Mouse (Mus musculus): ENCODE measurements around the gene Jtb.

Gene Jtb

DNA sequence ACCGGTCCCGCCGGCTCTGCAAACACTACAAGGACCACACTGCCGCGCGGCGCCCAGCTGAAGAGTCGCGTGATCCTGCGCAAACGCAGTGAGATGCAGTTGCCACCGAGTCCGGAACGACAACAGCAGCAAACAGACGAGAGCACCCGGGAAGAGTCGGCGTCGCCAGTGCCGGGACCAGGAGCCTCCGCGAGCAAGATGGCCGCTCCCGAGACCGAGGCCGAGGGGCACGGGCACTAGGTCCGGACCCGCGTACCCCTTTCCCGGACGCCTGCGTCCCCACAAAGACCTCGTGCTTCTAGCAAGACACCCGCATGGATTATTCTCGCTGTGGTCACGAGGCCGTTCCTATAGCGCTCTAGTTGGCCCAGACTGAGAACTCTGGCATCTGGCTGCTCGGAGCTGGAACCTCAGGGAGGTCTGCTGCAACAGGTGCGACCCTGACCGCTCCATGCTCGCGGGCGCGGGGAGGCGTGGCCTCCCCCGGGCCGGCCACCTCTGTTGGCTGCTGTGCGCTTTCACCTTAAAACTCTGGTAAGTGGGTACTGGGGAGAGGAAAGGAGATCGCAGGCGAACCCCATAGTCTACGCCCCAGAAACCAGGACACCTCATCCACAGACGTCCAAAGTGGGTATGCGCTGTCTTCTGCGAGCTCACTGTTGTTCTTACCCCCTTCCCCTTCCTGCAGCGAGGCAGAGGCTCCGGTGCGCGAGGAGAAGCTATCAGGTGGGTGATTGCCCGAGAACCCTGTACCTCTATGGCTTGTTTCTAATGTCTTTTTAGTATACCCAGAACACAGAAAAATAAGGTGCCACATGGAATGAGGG is at the start of gene Jtb:
Gene Jtb (plus strand): TSS at position 91 of the 827 bp plus-strand sequence.
- DNase-seq (ENCODE audit: low spot score) = peak; percentile 92

DNA sequence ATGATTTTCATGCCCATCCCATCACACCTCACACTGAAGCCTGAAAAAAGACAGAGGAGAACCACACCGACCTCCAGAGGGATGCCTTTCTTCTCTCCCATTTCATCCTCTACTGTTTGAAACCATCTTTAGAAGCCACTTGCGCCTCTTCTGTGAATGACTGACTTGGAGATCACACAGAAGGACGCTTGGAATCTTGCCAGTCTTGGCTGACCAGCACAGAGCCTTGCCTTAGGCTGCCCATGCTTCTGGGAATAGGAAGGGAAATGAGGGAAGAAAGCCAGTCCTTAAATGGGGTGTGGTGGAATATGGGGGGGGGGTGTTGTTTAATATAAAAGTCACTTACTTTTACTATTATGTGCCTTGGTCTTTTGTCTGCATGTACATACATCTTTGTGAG is 47.8 kb upstream of the Jtb start:
- no peak for DNase-seq (ENCODE audit: low spot score)

DNA sequence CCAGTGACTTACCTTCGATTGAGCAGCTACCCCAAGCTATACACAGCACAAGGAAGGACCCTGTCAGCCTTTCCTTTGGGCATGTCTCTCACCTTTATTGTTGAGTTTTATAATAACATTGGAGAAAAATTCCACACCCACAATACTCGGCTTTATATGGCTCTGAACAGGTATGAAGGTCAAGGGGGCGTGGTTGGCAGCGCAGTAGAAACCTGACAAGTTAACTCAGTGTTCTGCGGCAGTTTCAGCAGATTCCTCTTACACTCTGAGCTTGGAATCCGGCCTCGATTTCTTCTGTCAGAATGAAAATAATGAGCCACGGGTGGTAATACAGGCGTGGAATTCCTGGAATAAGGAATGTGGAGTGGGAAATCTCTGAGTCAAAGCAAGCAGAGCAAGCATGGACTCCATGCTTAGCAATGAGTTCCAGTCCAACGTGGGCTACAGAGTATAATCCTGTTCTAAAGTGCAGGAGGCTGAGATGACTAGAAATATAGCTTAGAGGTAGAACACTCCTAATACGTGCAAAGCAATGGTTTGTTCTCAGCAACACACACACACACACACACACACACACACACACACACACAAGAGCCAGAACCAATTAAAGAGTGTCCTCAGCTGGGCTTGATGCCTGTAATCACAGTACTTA is 40.4 kb upstream of the Jtb start:
- DNase-seq (ENCODE audit: low spot score) = no peak

DNA sequence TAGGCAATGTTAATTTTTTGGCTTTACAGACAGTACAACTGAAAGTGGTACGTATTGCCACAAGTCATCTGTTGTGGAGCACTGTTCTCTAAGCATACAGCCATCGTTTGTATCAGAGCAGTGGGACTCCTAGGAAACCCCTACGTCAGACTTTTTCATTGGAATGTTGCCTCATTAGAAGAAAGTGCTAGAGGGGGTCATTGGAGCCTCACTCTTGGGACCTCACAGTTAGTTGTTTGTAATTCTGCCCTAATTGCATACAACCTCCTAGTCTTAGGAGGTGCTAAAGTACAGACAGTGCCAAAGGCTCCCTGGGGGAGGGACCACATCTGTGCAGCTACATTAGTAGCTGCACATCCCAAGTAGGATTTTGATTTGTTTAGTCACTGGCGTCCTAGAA is 36.6 kb upstream of the Jtb start:
- DNase-seq (ENCODE audit: low spot score) = no peak

DNA sequence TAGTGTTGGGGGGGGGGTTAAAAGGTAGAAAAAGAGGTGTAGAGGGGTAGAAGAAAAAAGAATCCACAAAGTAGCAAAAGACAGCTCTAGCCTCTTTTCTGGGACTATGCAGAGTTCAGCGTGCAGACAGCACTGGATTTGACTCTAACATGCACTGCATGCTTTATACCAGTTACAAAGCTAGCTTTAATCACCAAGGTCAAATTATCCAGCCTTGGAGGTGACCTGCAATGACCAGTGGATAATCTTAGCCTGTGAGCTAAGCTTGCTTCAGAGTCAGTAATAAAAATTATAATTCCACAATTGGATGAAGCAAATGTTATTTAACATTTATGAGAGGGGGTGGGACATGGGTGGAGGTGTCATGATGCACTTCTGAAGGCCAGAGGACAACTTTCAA is 35.8 kb upstream of the Jtb start:
- no peak for DNase-seq (ENCODE audit: low spot score)

DNA sequence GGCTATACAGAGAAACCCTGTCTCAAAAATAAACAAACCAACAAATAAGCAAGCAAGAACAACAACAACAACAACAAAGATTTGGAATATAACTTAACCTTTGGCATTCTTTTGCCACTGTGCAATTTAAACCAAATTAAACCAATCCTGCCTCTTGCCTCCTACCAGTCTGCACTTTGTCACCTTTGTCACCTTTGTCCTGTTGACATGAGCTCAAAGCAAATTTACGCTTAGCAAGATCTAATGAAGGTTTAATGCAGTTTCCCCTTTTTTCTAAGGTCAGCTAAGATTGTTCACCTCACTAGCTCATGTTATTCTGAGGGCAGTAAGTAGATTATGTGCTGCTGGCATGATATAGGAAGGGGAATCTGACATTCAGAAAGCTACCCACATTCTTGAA is 33.8 kb upstream of the Jtb start:
- DNase-seq (ENCODE audit: low spot score) = no peak

DNA sequence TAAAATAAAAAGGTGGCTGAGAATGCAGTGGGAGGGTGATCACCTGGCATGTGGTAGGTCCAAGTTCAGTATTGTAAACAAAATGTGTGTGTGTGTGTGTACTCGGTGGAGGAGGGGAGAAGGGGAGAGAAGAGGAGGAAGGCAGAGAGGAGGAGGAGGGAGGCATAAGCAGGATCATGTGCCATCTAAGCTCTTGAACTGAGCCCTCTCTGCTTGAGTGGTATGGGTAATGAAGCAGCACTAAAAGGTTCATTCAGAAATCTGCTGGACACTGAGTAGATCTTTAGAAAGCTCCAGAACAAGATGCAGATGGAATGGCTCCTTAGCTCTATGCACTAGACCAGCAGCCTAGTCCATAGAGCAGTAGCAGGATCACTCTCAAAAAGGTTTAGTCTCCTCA is 28.5 kb upstream of the Jtb start:
- no peak for DNase-seq (ENCODE audit: low spot score)

DNA sequence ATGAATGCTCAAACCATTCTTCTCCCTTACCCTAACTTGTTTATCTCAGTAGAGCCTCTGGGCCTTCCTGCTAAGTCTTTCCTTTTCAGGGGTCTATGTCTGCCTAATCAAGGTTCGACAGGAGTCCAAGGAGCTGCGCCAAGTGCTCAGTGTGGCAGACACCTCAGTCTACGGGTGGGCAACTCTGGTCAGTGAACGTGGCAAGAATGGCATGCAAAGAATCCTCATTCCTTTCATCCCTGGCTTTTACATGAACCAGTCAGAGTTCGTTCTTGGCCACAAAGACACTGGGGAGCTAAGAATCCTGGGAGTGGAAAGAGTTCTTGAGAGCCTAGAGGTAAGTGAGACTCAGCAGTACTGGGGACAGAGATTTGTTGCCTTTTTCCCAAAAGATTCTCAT is 27.8 kb upstream of the Jtb start:
- DNase-seq (ENCODE audit: low spot score) = no peak

DNA sequence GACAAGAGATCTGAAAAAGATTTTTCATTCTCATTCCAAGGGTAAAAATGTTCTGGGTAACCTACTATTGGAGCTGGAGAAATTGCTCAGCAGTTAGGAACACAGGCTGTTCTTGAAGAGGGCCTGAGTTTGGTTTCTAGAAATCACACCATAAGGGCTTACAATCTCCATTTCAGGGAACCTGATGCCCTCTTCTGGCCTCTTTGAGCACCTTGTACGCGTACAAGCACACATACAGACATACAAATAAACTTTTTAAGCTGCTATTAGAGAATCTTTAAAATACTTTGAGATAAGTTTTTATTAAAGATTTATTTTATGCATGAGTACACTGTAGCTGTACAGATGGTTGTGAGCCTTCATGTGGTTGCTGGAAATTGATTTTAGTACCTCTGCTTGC is 26.8 kb upstream of the Jtb start:
- no peak for DNase-seq (ENCODE audit: low spot score)

DNA sequence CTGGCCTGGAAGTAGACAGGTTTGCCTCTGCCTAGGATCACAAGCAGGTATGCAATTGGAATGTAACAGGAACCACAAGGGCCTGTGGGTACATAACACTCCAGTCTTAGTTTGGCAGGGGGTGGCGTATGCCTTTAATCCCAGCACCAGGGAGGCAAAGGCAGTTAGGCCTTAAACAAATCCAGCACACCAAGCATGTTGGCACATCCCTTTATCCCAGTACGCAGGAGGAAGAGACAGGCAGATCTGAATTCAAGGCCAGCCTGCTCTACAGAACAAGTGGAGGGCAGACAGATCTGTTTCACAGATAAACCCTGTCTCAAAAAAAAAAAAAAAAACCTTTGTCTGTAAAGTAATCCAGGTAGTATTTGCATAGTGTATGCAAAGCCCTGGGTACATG is 22.7 kb upstream of the Jtb start:
- no peak for DNase-seq (ENCODE audit: low spot score)

DNA sequence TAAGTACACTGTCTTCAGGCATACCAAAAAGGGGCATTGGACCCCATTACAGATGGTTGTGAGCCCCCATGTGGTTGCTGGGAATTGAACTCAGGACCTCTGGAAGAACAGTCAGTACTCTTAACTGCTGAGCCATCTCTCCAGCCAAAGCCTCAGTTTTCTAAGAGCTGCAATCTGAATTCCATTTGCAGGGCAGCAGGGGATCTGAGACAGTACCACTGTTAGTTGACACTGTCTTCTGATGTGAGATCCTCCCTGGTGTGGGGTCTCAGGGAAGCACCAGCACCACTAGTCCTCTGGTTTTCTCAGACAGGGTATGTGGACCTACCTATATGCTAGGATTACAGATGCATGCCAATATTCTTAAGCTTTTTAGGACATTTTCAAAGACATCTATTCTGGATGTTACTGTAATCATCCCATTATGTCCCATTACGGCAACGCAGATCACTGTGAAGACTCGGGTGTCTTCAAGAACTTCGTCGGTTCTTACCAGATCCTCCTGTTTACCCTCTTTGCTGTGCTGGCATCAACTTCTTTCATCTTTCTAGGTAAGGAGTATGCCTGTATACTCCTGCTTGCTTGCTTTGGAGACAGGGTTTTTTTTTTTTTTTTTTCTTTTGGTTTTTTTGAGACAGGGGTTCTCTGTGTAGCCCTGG is 21.4 kb upstream of the Jtb start:
- DNase-seq (ENCODE audit: low spot score) = no peak

DNA sequence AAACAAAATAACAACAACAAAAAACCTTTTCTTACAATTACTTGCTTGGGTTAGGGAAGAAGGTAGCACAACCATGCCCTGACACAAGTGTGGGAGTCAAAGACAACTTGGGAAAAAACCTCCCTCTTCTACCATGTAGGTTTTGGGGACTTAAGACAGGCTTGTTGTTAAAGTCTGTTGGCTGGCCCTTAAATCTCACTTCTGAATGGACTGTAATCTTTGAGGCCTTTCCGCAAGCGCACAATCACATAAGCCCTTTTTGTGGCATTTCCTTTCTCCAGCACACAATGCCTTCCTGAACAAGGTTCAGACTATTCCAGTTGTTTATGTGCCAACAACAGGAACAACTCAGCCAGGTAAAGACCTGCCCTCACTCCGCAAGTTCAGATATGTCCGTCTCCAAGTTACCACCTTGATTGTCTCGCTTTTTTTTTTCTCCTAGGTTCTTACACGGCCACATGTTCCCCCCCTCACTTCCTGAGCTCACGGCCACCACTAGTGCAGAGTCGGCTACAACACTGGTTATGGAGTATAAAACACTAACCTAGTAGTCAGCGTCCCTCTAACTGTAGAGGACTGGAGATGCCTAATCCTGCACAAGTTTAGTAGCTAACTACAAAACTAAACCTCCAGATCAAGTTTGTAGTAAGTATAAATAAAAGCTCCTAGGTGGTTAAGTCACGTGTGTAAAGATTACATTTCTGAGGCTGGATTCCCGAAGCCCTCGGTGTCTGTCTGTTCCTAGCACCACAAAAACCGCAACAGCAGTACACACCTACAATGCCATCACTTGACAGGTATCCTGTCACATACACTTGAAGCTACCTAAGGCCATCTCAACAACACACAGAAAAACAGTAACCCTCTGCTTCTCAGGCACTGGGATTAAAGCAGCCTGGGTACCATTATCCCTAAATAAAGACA is 19.7 kb upstream of the Jtb start:
- no peak for DNase-seq (ENCODE audit: low spot score)

DNA sequence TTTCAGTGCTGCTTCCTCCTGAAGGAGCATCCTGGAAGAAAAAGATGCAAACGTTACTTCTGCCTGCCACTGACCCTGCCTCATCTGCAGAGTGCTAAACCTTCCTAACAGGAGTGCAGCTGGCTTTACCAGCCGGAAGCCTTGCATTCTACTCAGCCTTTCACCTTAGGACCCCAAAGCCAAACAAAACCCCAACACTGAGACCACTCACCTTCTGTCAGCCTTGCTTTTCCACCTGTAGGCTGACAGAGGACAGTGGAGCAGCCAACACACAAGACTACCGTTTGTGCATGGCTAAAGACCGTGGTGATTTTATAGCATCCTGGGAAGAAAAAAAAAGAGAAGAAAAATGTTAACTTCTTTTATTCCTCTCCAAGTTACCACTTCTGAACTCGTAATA is 18.7 kb upstream of the Jtb start:
- DNase-seq (ENCODE audit: low spot score) = no peak

DNA sequence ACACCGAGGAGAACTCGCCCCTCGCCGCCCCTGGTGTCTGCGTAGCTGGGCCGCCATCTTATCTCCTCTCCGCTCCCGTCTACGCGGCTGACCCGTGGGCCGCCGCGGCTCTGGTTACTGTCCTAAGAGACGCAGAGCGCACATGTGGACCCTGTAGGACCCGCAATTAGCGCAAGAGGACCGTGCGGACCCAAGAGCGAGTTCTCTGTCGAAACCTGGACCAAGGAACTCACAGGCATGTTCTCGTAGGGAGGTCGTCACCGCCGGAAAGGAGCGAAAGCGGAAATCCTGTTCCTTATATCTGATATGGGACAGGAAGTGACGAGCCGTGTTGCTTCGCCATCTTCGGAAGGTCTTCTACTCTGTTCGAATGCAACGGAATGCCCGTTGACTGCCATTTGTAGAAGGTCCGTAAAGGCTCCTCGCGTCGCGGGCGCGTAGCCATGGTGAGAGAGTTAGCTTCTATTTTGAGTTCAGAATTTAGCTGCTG is 18.0 kb upstream of the Jtb start, which contains the start of the genes Rps27 and Rab13:
Gene Rps27 (minus strand): TSS at position 275 of the 490 bp plus-strand sequence.
Gene Rab13 (plus strand): TSS at position 319 of the 490 bp plus-strand sequence.
- DNase-seq (ENCODE audit: low spot score) = peak; percentile 83

DNA sequence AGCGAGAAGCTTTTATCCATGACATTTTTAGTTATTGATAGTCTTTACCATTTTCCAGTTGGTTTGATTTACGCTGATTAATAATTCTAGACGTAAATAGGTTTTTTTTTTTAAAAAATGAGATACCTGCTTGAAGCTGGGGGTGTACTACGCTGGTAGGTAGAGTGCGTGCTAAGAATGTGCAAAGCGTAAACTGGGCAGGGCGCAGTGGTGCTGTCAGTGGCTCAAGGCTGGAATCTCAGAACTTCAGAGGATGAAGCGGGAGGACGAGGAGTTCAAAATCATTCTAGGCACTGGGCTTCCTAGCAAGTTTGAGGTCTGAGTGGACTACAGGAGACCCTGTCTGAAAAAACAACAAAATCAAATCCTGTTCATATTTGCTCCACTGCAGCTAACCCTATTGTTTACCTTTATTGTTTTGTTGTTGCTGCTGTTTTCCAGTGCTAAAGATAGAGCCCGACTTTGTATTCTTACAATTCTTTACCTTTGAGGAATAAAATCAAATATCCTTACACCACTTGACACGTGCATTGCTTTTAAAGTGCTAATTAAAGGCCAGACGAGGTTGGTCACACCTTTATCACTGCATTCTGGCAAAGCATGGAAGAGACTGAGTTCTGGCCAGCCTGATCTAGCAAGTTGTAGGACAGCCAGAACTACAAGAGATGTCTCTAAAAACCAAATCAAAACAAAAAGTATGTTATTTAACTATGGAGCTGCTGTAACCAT is 17.3 kb upstream of the Jtb start:
- no peak for DNase-seq (ENCODE audit: low spot score)

DNA sequence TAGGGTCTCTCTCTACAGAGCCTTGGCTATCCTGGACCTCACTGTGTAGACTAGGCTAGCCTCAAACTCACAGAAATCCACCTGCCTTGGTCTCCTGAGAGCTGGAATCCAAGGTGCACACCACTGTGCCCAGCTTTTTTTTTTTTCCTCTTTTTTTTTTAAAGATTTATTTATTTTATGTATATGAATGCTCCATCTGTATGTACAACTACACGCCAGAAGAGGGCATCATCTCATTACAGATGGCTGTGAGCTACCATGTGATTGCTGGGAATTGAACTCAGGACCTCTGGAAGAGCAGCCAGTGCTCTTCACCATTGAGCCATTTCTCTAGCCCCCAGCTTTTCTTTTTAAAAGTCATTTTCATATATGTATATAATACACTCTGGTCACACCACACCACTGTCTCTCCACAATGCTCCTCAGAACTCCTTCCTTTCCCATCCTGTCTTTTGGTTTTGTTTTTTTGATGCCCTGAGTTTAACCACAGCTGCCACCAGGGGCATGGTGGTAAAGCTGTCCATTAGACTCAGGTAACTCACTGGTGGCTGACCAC is 15.5 kb upstream of the Jtb start:
- no peak for DNase-seq (ENCODE audit: low spot score)

DNA sequence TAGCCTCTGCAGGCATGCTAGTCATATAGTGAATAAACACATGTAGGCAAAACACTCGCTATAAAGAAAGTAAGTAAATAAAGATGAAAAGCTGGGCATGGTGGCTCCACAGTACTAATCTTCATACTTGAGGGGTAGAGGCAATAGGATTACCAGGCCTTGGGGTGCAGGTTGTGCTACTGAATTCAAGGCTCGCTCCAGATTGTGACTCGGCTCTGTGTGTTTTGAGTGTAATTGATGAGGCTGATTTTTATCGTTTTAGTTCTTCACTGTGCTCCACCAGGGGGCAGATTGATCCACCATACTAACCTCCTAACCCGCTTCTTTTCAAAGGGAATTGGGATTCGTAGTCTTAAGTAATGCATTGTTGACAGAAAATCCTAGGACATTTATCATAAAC is 11.3 kb upstream of the Jtb start:
- DNase-seq (ENCODE audit: low spot score) = no peak

DNA sequence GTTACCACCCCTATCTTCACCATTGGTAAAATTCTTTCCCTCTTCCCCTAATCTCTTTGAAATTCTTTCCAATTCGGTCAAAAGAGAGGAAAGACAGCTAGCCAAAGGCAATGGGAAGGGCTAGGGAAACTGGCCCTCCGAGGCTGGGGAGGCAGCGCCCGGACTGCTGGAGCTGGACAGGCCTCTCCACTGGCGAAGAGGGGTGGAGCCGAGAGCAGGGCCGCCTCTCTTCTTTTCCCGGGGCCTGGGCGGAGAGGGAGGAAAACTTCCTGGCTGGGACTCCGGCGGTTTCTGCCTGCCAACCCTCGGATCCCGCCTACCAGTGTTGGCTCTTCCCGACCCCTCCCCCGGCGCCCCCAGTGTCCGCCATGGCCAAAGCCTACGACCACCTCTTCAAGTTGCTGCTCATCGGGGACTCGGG is 10.9 kb upstream of the Jtb start:
- DNase-seq (ENCODE audit: low spot score) = peak; percentile 83

DNA sequence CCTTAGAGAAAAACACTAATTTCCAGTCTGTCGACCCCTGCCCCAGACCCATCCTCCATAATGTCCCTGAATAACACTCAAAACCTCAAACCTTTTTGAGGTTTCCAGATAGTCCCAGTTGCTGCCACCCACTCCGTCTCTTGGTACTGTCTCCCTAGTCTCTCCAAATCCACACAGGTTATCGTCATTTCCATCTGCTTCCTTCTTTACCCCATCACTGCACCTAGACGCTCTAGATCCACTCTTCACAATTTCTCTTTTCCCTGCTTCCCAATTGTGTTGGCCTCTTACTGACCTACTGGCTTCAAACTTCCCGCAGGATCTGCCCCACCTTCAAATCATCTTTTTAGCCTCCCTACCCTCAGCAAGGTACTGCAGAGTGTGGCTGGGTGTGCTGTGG is 10.3 kb upstream of the Jtb start:
- no peak for DNase-seq (ENCODE audit: low spot score)

DNA sequence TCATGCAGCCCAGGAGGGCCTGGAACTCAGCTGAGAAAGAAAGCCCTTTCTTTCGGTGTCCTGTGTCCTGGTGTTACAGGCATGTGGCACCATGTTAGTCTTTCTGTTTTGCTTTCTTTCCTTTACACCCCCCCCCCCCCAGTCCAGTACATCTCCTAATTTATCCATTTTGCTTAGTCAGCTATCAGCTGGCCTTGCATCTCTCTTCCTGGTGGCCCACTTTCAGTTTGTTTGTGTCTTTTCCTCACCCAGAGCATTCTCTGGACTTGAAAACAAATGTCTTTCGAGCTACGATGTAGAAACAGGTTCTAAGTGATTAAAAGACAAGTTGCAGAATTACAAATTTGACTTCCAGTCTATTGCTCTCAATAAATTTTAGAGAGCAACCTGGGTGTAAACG is 8.9 kb upstream of the Jtb start:
- DNase-seq (ENCODE audit: low spot score) = no peak

DNA sequence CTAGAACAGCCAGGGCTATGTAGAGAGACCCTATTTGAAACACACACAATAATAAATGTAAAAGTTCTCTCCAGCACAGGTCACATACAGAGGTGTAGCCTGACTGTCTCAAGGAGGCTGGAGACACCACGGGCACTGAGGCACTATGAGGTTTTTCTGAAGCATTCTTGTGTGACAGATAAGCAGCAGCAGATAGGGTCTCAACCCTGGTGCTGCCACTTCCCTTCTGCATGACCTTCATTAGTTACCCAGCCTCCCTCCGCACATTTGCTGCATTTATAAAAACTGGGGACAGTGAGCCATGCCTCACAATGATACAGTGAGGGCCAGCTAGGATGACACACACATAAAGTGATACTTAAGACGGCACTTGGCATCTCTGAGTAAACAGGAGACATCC is 8.5 kb upstream of the Jtb start:
- DNase-seq (ENCODE audit: low spot score) = no peak
